Comparison of ENCODE assay signal across 12 mouse cellular contexts in genomic region chr8:30822835-30823587, GRCm38 (mm10).
DNase-seq lines count a peak whose midpoint lies in the region; ATAC-seq and TF ChIP-seq lines count a peak whose summit lies in the region.
"Had no signal": no experiment of that assay in that cellular context is flagged by ENCODE, and none has a peak within 500 bp of the region (broad histone marks: within the 10 kb centered on the region; RNA-seq: fewer than 3 reads in every experiment).

No protein-coding gene starts in this region.

- H3K36me3 ChIP-seq in hindbrain, embryonic 16.5 days (ENCODE audit: control insufficient read depth, insufficient read depth, low read length), result no peaks in the 10 kb centered on the region
- H3K36me3 ChIP-seq in midbrain, embryonic 13.5 days, result no peaks in the 10 kb centered on the region
- H3K36me3 ChIP-seq in stomach, postnatal 0 days (ENCODE audit: control insufficient read depth, insufficient read depth, low read length), result no peaks in the 10 kb centered on the region
- no peaks in the 10 kb centered on the region for H3K36me3 ChIP-seq in forebrain, embryonic 11.5 days (ENCODE audit: control insufficient read depth, insufficient read depth, low read length)
- H3K36me3 ChIP-seq: liver, embryonic 15.5 days had no signal

- TF ChIP-seq CTCF in stomach, postnatal 0 days (IDR thresholded peaks at IDR 0.05; ENCODE audit: low read depth), result no peak

- no peak overlapping the region for H3K27ac ChIP-seq in hindbrain, embryonic 16.5 days (ENCODE audit: low read depth, low read length)
- no peak overlapping the region for H3K27ac ChIP-seq in midbrain, embryonic 13.5 days
- no peak overlapping the region for H3K27ac ChIP-seq in stomach, postnatal 0 days (replicated peaks)
- H3K27ac ChIP-seq in forebrain, embryonic 11.5 days (ENCODE audit: low read depth, low read length), result no peak overlapping the region
- H3K27ac ChIP-seq: liver, embryonic 15.5 days had no signal

- peak overlapping the region; percentile 3 for H3K4me2 ChIP-seq in hindbrain, embryonic 16.5 days (ENCODE audit: low read length)
- H3K4me2 ChIP-seq in midbrain, embryonic 13.5 days (replicated peaks), result no peak overlapping the region
- no peak overlapping the region for H3K4me2 ChIP-seq in stomach, postnatal 0 days (replicated peaks; ENCODE audit: low read depth)
- H3K4me2 ChIP-seq in forebrain, embryonic 11.5 days (ENCODE audit: low read depth, low read length, severe bottlenecking), result no peak overlapping the region
- H3K4me2 ChIP-seq: liver, embryonic 15.5 days had no signal

- H3K9me3 ChIP-seq in hindbrain, embryonic 16.5 days (ENCODE audit: control insufficient read depth, low read length), result no peaks in the 10 kb centered on the region
- H3K9me3 ChIP-seq in midbrain, embryonic 13.5 days, result no peaks in the 10 kb centered on the region
- H3K9me3 ChIP-seq in stomach, postnatal 0 days (ENCODE audit: control insufficient read depth, low read length), result no peaks in the 10 kb centered on the region
- no peaks in the 10 kb centered on the region for H3K9me3 ChIP-seq in forebrain, embryonic 11.5 days (ENCODE audit: control insufficient read depth, low read length)
- H3K9me3 ChIP-seq: liver, embryonic 15.5 days had no signal

- no peaks in the 10 kb centered on the region for H3K27me3 ChIP-seq in hindbrain, embryonic 16.5 days (replicated peaks; ENCODE audit: control insufficient read depth, insufficient read depth, low read length)
- no peaks in the 10 kb centered on the region for H3K27me3 ChIP-seq in midbrain, embryonic 13.5 days
- H3K27me3 ChIP-seq in stomach, postnatal 0 days (ENCODE audit: control insufficient read depth, insufficient read depth, low read length), result no peaks in the 10 kb centered on the region
- no peaks in the 10 kb centered on the region for H3K27me3 ChIP-seq in forebrain, embryonic 11.5 days (ENCODE audit: control insufficient read depth, insufficient read depth, low read length)
- H3K27me3 ChIP-seq: liver, embryonic 15.5 days had no signal

- no peak for TF ChIP-seq EP300 in stomach, postnatal 0 days (optimal IDR thresholded peaks at IDR 0.05)

- peak; percentile 61 for ATAC-seq in hindbrain, embryonic 16.5 days
- peak; percentile 65; the same call in 1 of the 2 replicates for ATAC-seq in midbrain, embryonic 13.5 days
- peak; percentile 99 for ATAC-seq in stomach, postnatal 0 days (ENCODE audit: low FRiP score, low TSS enrichment)
- no peak for ATAC-seq in forebrain, embryonic 11.5 days (replicated peaks; ENCODE audit: low FRiP score)

- no peak overlapping the region for H3K4me3 ChIP-seq in hindbrain, embryonic 16.5 days (ENCODE audit: low read length)
- no peak overlapping the region for H3K4me3 ChIP-seq in midbrain, embryonic 13.5 days (replicated peaks)
- no peak overlapping the region for H3K4me3 ChIP-seq in stomach, postnatal 0 days (ENCODE audit: low read depth, low read length)
- H3K4me3 ChIP-seq in forebrain, embryonic 11.5 days (ENCODE audit: low read depth, low read length), result no peak overlapping the region
- H3K4me3 ChIP-seq: liver, embryonic 15.5 days had no signal

- peak; percentile 6 to 30 for DNase-seq in urinary bladder, adult 18-20 months (ENCODE audit: low spot score in 2 of 2)
- no peak for DNase-seq in urinary bladder, postnatal 25 days (ENCODE audit: low spot score)
- DNase-seq in stomach, postnatal 0 days (ENCODE audit: low spot score), result peak; percentile 44
- no peak for DNase-seq in forebrain, embryonic 11.5 days (ENCODE audit: low spot score)
- DNase-seq in heart, postnatal 36 days, result no peak
- DNase-seq: adrenal gland, postnatal 36 days; cerebellum, adult 18-20 months; gastrocnemius, postnatal 14 days; kidney, adult 2 months had no signal

- intact Hi-C loops in heart, postnatal 36 days (cut with DNase I), result no loop called here

- H3K9ac ChIP-seq in hindbrain, embryonic 16.5 days (ENCODE audit: low read depth, low read length), result no peak overlapping the region
- no peak overlapping the region for H3K9ac ChIP-seq in midbrain, embryonic 13.5 days (replicated peaks)
- no peak overlapping the region for H3K9ac ChIP-seq in stomach, postnatal 0 days (ENCODE audit: low read length)
- H3K9ac ChIP-seq in forebrain, embryonic 11.5 days (ENCODE audit: low read length), result no peak overlapping the region
- H3K9ac ChIP-seq: liver, embryonic 15.5 days had no signal

- 56% methylated on average over 25 of the region's 25 CpGs for WGBS in hindbrain, embryonic 16.5 days
- 66% methylated on average over 25 of the region's 25 CpGs for WGBS in midbrain, embryonic 13.5 days
- 66% methylated on average over 25 of the region's 25 CpGs for WGBS in stomach, postnatal 0 days
- WGBS in forebrain, embryonic 11.5 days, result 75% methylated on average over 25 of the region's 25 CpGs

- no peaks in the 10 kb centered on the region for H3K4me1 ChIP-seq in hindbrain, embryonic 16.5 days (ENCODE audit: control insufficient read depth, insufficient read depth, low read depth, low read length)
- 0 out of 2 replicates have a peak, but pooled peaks cover 4% of the 10 kb centered on the region for H3K4me1 ChIP-seq in midbrain, embryonic 13.5 days (replicated peaks)
- no peaks in the 10 kb centered on the region for H3K4me1 ChIP-seq in stomach, postnatal 0 days (replicated peaks; ENCODE audit: control insufficient read depth, insufficient read depth)
- H3K4me1 ChIP-seq in forebrain, embryonic 11.5 days (replicated peaks; ENCODE audit: control insufficient read depth, insufficient read depth, low read length), result no peaks in the 10 kb centered on the region
- H3K4me1 ChIP-seq: liver, embryonic 15.5 days had no signal

Comparison
In these comparisons a context has a peak if more than half of its experiments do, and no peak if none do; other contexts are left out.
1. DNase-seq: peak in urinary bladder, adult 18-20 months (2 of 2) and stomach, postnatal 0 days (single experiment); none in urinary bladder, postnatal 25 days (single experiment), forebrain, embryonic 11.5 days (single experiment) and heart, postnatal 36 days (0 of 2).